ENCODE assay signal across 8 mouse cellular contexts in the genomic region with DNA sequence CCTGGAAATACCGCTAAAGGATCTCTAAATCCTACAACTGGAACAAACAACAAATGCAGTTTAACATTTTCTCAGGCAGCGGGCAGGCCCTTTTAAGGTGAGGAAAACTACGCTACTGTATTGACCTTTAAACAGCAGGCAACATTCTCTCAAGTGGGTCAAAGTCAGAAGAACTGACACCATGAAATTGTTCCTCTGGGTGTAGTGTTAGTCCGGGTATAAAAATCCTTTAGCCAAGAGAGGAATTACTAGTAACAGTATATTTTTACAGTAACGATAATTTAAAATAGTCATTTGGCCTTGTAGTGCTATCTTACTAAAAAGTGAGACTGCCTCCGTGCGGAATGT. TPM values are rescaled to one million over a fixed set of nuclear protein-coding genes. Genes with fewer than 3 reads are reported as not detected.
A peak's percentile ranks its signal among the peaks of the same experiment; 100 is the strongest.
DNase-seq lines count a peak whose midpoint lies in the region; ATAC-seq and TF ChIP-seq lines count a peak whose summit lies in the region.

No protein-coding gene starts in this region.

- H3K4me1 ChIP-seq in heart, adult 2 months (ENCODE audit: control insufficient read depth, insufficient read depth, low read length), result peaks cover 13% of the 10 kb centered on the region
- peaks cover 12% of the 10 kb centered on the region for H3K4me1 ChIP-seq in bone marrow macrophage, adult 2 months (ENCODE audit: control insufficient read depth, insufficient read depth, low read length)
- H3K4me1 ChIP-seq in hindbrain, embryonic 15.5 days (replicated peaks), result peaks cover 28% of the 10 kb centered on the region
- H3K4me1 ChIP-seq in midbrain, embryonic 11.5 days (ENCODE audit: control insufficient read depth, insufficient read depth, low read length), result peaks cover 10% of the 10 kb centered on the region

- peak overlapping the region; percentile 65 for H3K9ac ChIP-seq in heart, adult 2 months (ENCODE audit: low read depth, low read length)
- peak overlapping the region; percentile 94; the same call in 1 of the 2 replicates for H3K9ac ChIP-seq in hindbrain, embryonic 15.5 days
- H3K9ac ChIP-seq in midbrain, embryonic 11.5 days (ENCODE audit: low read length), result peak overlapping the region; percentile 48

- WGBS in heart, adult 2 months, result 6% methylated on average over 7 of the region's 7 CpGs
- WGBS in hindbrain, embryonic 15.5 days, result 8% methylated on average over 7 of the region's 7 CpGs
- WGBS in midbrain, embryonic 11.5 days, result 11% methylated on average over 7 of the region's 7 CpGs

- H3K4me2 ChIP-seq in hindbrain, embryonic 15.5 days, result peak overlapping the region; percentile 63
- H3K4me2 ChIP-seq in midbrain, embryonic 11.5 days, result peak overlapping the region; percentile 44

- intact Hi-C loops in heart, adult 2 months (cut with DNase I), result loop anchor here (2.0 kb wide), 4 partner anchors 25 to 117 kb away; partner anchors contain the start of genes Chp1, Exd1, Ino80 and Nusap1
- intact Hi-C loops in heart, postnatal 25 days (cut with DNase I), result loop anchor here (2.0 to 5.0 kb wide), 2 partner anchors 45 to 116 kb away; partner anchors contain the start of gene Ino80
- intact Hi-C loops in gastrocnemius, postnatal 14 days (cut with DNase I; ENCODE audit: low total_unique reads), result loop anchor here (5.0 kb wide), 1 partner anchor 46 kb away; the partner anchor contains the start of genes Chp1 and Exd1

- TF ChIP-seq POLR2A in heart, adult 2 months (IDR thresholded peaks at IDR 0.05; ENCODE audit: insufficient read depth, low read depth, low read length), result no peak
- TF ChIP-seq POLR2A in bone marrow macrophage, adult 2 months (IDR thresholded peaks at IDR 0.05; ENCODE audit: borderline replicate concordance, low read depth, low read length), result no peak

- peak overlapping the region; percentile 77 for H3K4me3 ChIP-seq in heart, adult 2 months
- peak overlapping the region; percentile 18; the same call in 1 of the 2 replicates for H3K4me3 ChIP-seq in bone marrow macrophage, adult 2 months (ENCODE audit: insufficient read depth, low read length)
- H3K4me3 ChIP-seq in hindbrain, embryonic 15.5 days, result peak overlapping the region; percentile 96
- H3K4me3 ChIP-seq in midbrain, embryonic 11.5 days (ENCODE audit: low read depth, low read length), result peak overlapping the region; percentile 97

- no peak for DNase-seq in heart, adult 2 months
- no peak for DNase-seq in heart, postnatal 25 days (ENCODE audit: low spot score)
- no peak for DNase-seq in midbrain, embryonic 11.5 days (ENCODE audit: low spot score, missing footprints)
- DNase-seq in gastrocnemius, postnatal 14 days, result no peak
- DNase-seq in embryo, embryonic 10.5 days (ENCODE audit: low spot score), result no peak
- no peak for DNase-seq in T-cell, adult 2 months (ENCODE audit: low spot score)

- peaks cover 27% of the 10 kb centered on the region for H3K36me3 ChIP-seq in heart, adult 2 months (ENCODE audit: control insufficient read depth, insufficient read depth, low read length)
- H3K36me3 ChIP-seq in hindbrain, embryonic 15.5 days, result peaks cover 27% of the 10 kb centered on the region
- H3K36me3 ChIP-seq in midbrain, embryonic 11.5 days (ENCODE audit: control insufficient read depth, insufficient read depth, low read length), result peaks cover 9% of the 10 kb centered on the region

- H3K27ac ChIP-seq in heart, adult 2 months, result peak overlapping the region; percentile 99
- peak overlapping the region; percentile 65 for H3K27ac ChIP-seq in bone marrow macrophage, adult 2 months (ENCODE audit: insufficient read depth, low read depth, low read length)
- H3K27ac ChIP-seq in hindbrain, embryonic 15.5 days (replicated peaks), result peak overlapping the region; percentile 89
- peak overlapping the region; percentile 63; the same call in 1 of the 2 replicates for H3K27ac ChIP-seq in midbrain, embryonic 11.5 days (ENCODE audit: low read depth, low read length)

- no peak for TF ChIP-seq EP300 in heart, adult 2 months (IDR thresholded peaks at IDR 0.05; ENCODE audit: insufficient read depth, low read depth, low read length)

- peaks cover 3% of the 10 kb centered on the region; the same call in 1 of the 2 replicates for H3K79me2 ChIP-seq in heart, adult 2 months (replicated peaks; ENCODE audit: control insufficient read depth, insufficient read depth, low read length)

- H3K9me3 ChIP-seq in hindbrain, embryonic 15.5 days, result no peaks in the 10 kb centered on the region
- no peaks in the 10 kb centered on the region for H3K9me3 ChIP-seq in midbrain, embryonic 11.5 days (ENCODE audit: control insufficient read depth, low read length)

- H3K27me3 ChIP-seq in heart, adult 2 months (ENCODE audit: control insufficient read depth, insufficient read depth, low read length), result no peaks in the 10 kb centered on the region
- no peaks in the 10 kb centered on the region for H3K27me3 ChIP-seq in hindbrain, embryonic 15.5 days
- H3K27me3 ChIP-seq in midbrain, embryonic 11.5 days (ENCODE audit: control insufficient read depth, insufficient read depth, low read length), result no peaks in the 10 kb centered on the region

- ATAC-seq in hindbrain, embryonic 15.5 days (ENCODE audit: low FRiP score, low read depth), result peak; percentile 42; the same call in 1 of the 2 replicates
- peak; percentile 50 for ATAC-seq in midbrain, embryonic 11.5 days (ENCODE audit: low FRiP score)

- TF ChIP-seq CTCF in heart, adult 2 months (IDR thresholded peaks at IDR 0.05), result 0 out of 2 replicates have a peak, but pooled peaks have one; percentile 27
- no peak for TF ChIP-seq CTCF in bone marrow macrophage, adult 2 months (IDR thresholded peaks at IDR 0.05; ENCODE audit: low read depth, low read length)

RNA-seq across cellular contexts. Expression of gene Nusap1, which starts 24.4 kb away (rescaled TPM):
- total RNA-seq in heart, adult 2 months (2021), result 1 to 10 TPM in 1 of 2 experiments, under 1 TPM in 1; 0.84 to 2.0 TPM
- polyA plus RNA-seq in heart, adult 2 months (2012; rRNA removed), result 0.26 and 0.31 TPM in 2 replicates
- total RNA-seq in heart, postnatal 25 days (2021), result 1 to 10 TPM; 1.1 to 1.5 TPM
- 45.1 and 50.3 TPM in 2 replicates for polyA plus RNA-seq in bone marrow macrophage, adult 2 months (2012; ENCODE audit: insufficient read depth, insufficient read length, missing spikeins)
- polyA plus RNA-seq in hindbrain, embryonic 15.5 days (2015; fragmentation: Nextera tagmentation; extraction: Ambion mirVana), result 15.1 and 18.1 TPM in 2 replicates
- polyA plus RNA-seq in midbrain, embryonic 11.5 days (2014; fragmentation: Nextera tagmentation; extraction: Ambion mirVana), result 121 and 130 TPM in 2 replicates
- 1 to 10 TPM; 3.1 TPM for total RNA-seq in gastrocnemius, postnatal 14 days (2021)

RNA-seq across cellular contexts. Expression of gene Oip5, which starts 24.5 kb away (rescaled TPM):
- total RNA-seq in heart, adult 2 months (2021), result under 1 TPM; 0.16 to 0.37 TPM
- 0.20 and 0.26 TPM in 2 replicates for polyA plus RNA-seq in heart, adult 2 months (2012; rRNA removed)
- total RNA-seq in heart, postnatal 25 days (2021), result under 1 TPM in 1 of 2 experiments, not detected in 1; 0.34 TPM
- 9.9 and 10.1 TPM in 2 replicates for polyA plus RNA-seq in bone marrow macrophage, adult 2 months (2012; ENCODE audit: insufficient read depth, insufficient read length, missing spikeins)
- polyA plus RNA-seq in hindbrain, embryonic 15.5 days (2015; fragmentation: Nextera tagmentation; extraction: Ambion mirVana), result 6.6 and 7.5 TPM in 2 replicates
- 38.0 and 38.5 TPM in 2 replicates for polyA plus RNA-seq in midbrain, embryonic 11.5 days (2014; fragmentation: Nextera tagmentation; extraction: Ambion mirVana)
- 1 to 10 TPM in 1 of 2 experiments, under 1 TPM in 1; 0.82 to 1.2 TPM for total RNA-seq in gastrocnemius, postnatal 14 days (2021)

RNA-seq across cellular contexts. Expression of gene Chp1, which starts 46.2 kb away (rescaled TPM):
- 10 to 100 TPM; 76.6 to 97.3 TPM for total RNA-seq in heart, adult 2 months (2021)
- 71.0 and 145 TPM in 2 replicates for polyA plus RNA-seq in heart, adult 2 months (2012; rRNA removed)
- 10 to 100 TPM; 88.0 to 92.5 TPM for total RNA-seq in heart, postnatal 25 days (2021)
- 84.2 and 90.0 TPM in 2 replicates for polyA plus RNA-seq in bone marrow macrophage, adult 2 months (2012; ENCODE audit: insufficient read depth, insufficient read length, missing spikeins)
- polyA plus RNA-seq in hindbrain, embryonic 15.5 days (2015; fragmentation: Nextera tagmentation; extraction: Ambion mirVana), result 54.9 and 55.4 TPM in 2 replicates
- 56.2 and 61.4 TPM in 2 replicates for polyA plus RNA-seq in midbrain, embryonic 11.5 days (2014; fragmentation: Nextera tagmentation; extraction: Ambion mirVana)
- 10 to 100 TPM; 53.3 to 60.3 TPM for total RNA-seq in gastrocnemius, postnatal 14 days (2021)

RNA-seq across cellular contexts. Expression of gene Exd1, which starts 46.3 kb away (rescaled TPM):
- total RNA-seq in heart, adult 2 months (2021), result under 1 TPM; 0.18 to 0.23 TPM
- 0.21 and 0.26 TPM in 2 replicates for polyA plus RNA-seq in heart, adult 2 months (2012; rRNA removed)
- total RNA-seq in heart, postnatal 25 days (2021), result under 1 TPM; 0.17 to 0.18 TPM
- 0.80 and 1.0 TPM in 2 replicates for polyA plus RNA-seq in bone marrow macrophage, adult 2 months (2012; ENCODE audit: insufficient read depth, insufficient read length, missing spikeins)
- polyA plus RNA-seq in hindbrain, embryonic 15.5 days (2015; fragmentation: Nextera tagmentation; extraction: Ambion mirVana), result 0.47 and 0.60 TPM in 2 replicates
- polyA plus RNA-seq in midbrain, embryonic 11.5 days (2014; fragmentation: Nextera tagmentation; extraction: Ambion mirVana), result 0.20 and 0.69 TPM in 2 replicates
- total RNA-seq in gastrocnemius, postnatal 14 days (2021), result under 1 TPM; 0.13 to 0.35 TPM

Comparison
In these comparisons a context has a peak if more than half of its experiments do, and no peak if none do; other contexts are left out.
1. H3K4me3 ChIP-seq: peak in every context shown above with its lines; median percentile 97 in midbrain, embryonic 11.5 days; 96 in hindbrain, embryonic 15.5 days; 77 in heart, adult 2 months; 18 in bone marrow macrophage, adult 2 months.
2. RNA of gene Nusap1, which starts 24.4 kb away (polyA plus RNA-seq): 121 to 130 TPM in midbrain, embryonic 11.5 days, 45.1 to 50.3 TPM in bone marrow macrophage, adult 2 months and 15.1 to 18.1 TPM in hindbrain, embryonic 15.5 days; 0.26 to 0.31 TPM in heart, adult 2 months; every median in the first group is over 10 times any median in the second.
3. Peak in every context shown above with its lines, with median percentiles within 50 percentile points of each other: H3K27ac ChIP-seq and H3K9ac ChIP-seq.